Mouse (Mus musculus) v-Abl transformed pro-B cells (cell line): ENCODE data around the gene Lgals2.

Source experiments
- in situ Hi-C, 2 experiments: fragments of 400-800 bp; cut with MboI; formaldehyde crosslinking; loops; one replicate each; pipeline ENCODE4 v1.15.1; 2025; ENCODE audit not compliant: unreplicated experiment in 2 of 2

Gene Lgals2

GRCm38 (mm10) chr15:78801971-78802741 is 53.2 kb downstream of the Lgals2 start:
- in situ Hi-C loops: loop anchor here in 1 of 2 experiments (25.0 kb wide), 3 partner anchors 790 to 1610 kb away; partner anchors contain the start of gene Mgat3

DNA sequence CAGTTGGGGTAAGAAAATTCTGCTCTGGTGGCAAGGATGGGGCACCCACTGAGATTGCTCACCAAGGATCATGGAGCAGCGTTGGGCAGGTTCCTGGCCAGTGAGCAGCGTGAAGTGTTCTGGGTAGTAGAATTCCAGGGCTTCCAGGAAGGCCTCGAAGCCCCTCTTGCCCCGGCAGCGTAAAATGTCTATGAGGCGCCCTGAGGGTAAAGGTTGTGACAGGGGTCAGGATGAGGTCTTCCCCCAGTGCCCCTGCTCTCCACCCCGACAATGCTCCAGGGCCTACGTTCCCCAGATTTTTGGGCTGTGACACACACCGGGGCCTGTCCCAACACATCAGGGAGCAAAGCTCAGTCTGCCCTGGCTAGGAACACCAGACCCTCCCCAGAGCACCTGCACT is 53.8 kb downstream of the Lgals2 start:
- in situ Hi-C loops: loop anchor here in 1 of 2 experiments (25.0 kb wide), 3 partner anchors 789 to 1611 kb away; partner anchors contain the start of gene Mgat3
